Mouse (Mus musculus): ENCODE measurements around the gene Slc16a13.

DNA sequence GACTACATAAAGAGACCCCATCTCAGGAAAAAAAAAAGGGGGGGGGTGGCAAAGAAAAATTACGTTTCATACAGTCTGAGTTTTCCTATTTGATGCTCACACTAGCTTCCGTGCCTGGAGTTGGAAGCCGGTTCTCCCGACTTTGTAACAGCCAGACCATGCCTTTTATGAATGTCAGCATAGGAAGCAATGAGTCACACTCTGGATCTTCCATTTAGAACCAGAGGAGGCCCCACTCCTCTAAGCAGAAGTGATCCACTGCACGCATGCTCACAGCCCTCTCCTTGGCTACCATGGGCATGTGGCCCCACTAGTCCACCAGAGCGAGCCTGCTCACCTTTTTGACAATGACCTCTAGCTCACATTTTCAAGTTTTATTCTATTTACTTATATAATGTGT, 29.7 kb downstream of the Slc16a13 start:
- TF ChIP-seq EP300 (IDR thresholded peaks at IDR 0.05; ENCODE audit: low read depth) = no peak
- no peak for TF ChIP-seq CTCF (IDR thresholded peaks at IDR 0.05; ENCODE audit: low read depth)

All from liver, postnatal 0 days (tissue).